Comparison of ENCODE assay signal across 14 mouse cellular contexts in the genomic region with DNA sequence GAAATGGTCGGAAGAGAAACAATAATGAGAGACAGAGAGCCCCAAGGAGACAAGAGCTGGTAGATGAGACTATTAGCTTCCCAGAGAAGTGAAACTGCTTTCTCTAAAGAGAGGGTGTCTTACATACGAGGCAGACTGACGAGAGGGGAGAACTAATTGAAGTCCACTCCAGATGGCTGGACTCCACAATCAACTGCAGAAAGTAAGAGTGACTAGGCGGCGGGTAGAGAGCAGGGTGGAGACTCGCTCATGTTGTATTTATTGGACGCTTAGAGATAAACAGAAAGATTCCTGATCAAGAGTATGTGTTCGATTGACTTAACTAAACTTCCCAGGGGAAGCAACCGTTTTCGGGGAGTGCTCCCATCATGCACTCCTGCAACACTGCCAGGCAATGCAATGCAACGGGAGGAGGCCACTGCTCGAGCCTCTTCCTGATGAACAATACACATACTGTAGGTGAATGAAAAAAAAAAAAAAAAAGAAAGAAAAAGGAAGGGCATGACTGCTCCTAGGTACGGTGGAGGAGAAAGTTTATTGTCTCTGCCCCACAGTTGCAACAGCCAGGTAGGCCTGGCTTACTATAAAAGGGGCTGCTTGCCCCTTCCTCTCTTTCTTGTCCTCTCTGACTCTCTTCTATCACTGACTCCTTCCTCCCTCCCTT. TPM values are rescaled to one million over a fixed set of nuclear protein-coding genes. Genes with fewer than 3 reads are reported as not detected.
DNase-seq lines count a peak whose midpoint lies in the region; ATAC-seq and TF ChIP-seq lines count a peak whose summit lies in the region.
"Had no signal": no experiment of that assay in that cellular context is flagged by ENCODE, and none has a peak within 500 bp of the region (broad histone marks: within the 10 kb centered on the region; RNA-seq: fewer than 3 reads in every experiment).

No protein-coding gene starts in this region.

- no peaks in the 10 kb centered on the region for H3K36me3 ChIP-seq in intestine, embryonic 14.5 days (ENCODE audit: control insufficient read depth, insufficient read depth, low read length)
- no peaks in the 10 kb centered on the region for H3K36me3 ChIP-seq in intestine, embryonic 15.5 days
- no peaks in the 10 kb centered on the region for H3K36me3 ChIP-seq in liver, adult 2 months (ENCODE audit: control insufficient read depth, insufficient read depth, low read length)
- no peaks in the 10 kb centered on the region for H3K36me3 ChIP-seq in hindbrain, embryonic 11.5 days (ENCODE audit: control insufficient read depth, insufficient read depth, low read length)
- H3K36me3 ChIP-seq in hindbrain, embryonic 12.5 days = no peaks in the 10 kb centered on the region
- H3K36me3 ChIP-seq: midbrain, embryonic 13.5 days had no signal

- no peaks in the 10 kb centered on the region for H3K79me2 ChIP-seq in liver, adult 2 months (ENCODE audit: control insufficient read depth, insufficient read depth, low read length)

- DNase-seq in intestine, embryonic 14.5 days (ENCODE audit: low spot score) = peak; percentile 21
- DNase-seq in liver, adult 2 months (ENCODE audit: extremely low read depth, low read depth, low spot score) = no peak
- no peak for DNase-seq in hindbrain, embryonic 11.5 days (ENCODE audit: low spot score)
- no peak for DNase-seq in yolk sac, embryonic 10.5 days (ENCODE audit: low spot score)
- DNase-seq: adrenal gland, postnatal 10 days; cerebellum, adult 11 months; embryo, embryonic 11 days; kidney, postnatal 14 days; thymus, postnatal 4 days had no signal

- TF ChIP-seq CTCF in bone marrow macrophage, adult 2 months (IDR thresholded peaks at IDR 0.05; ENCODE audit: low read depth, low read length) = no peak
- no peak for TF ChIP-seq CTCF in liver, adult 2 months (IDR thresholded peaks at IDR 0.05; ENCODE audit: low read depth, low read length)

- no peak overlapping the region for H3K4me3 ChIP-seq in intestine, embryonic 14.5 days (ENCODE audit: low read depth, low read length)
- no peak overlapping the region for H3K4me3 ChIP-seq in intestine, embryonic 15.5 days (replicated peaks)
- peak overlapping the region; percentile 36 for H3K4me3 ChIP-seq in bone marrow macrophage, adult 2 months (ENCODE audit: insufficient read depth, low read length)
- no peak overlapping the region for H3K4me3 ChIP-seq in liver, adult 2 months (ENCODE audit: insufficient read depth, low read depth, low read length)
- H3K4me3 ChIP-seq in hindbrain, embryonic 11.5 days (ENCODE audit: low read depth, low read length) = no peak overlapping the region
- H3K4me3 ChIP-seq in hindbrain, embryonic 12.5 days = no peak overlapping the region
- H3K4me3 ChIP-seq: midbrain, embryonic 13.5 days had no signal

- no peaks in the 10 kb centered on the region for H3K27me3 ChIP-seq in intestine, embryonic 14.5 days (replicated peaks; ENCODE audit: control insufficient read depth, insufficient read depth, low read length)
- no peaks in the 10 kb centered on the region for H3K27me3 ChIP-seq in intestine, embryonic 15.5 days (replicated peaks)
- H3K27me3 ChIP-seq in liver, adult 2 months (ENCODE audit: control insufficient read depth, insufficient read depth, low read length) = no peaks in the 10 kb centered on the region
- no peaks in the 10 kb centered on the region for H3K27me3 ChIP-seq in hindbrain, embryonic 11.5 days (ENCODE audit: control insufficient read depth, insufficient read depth, low read length)
- no peaks in the 10 kb centered on the region for H3K27me3 ChIP-seq in hindbrain, embryonic 12.5 days
- H3K27me3 ChIP-seq: midbrain, embryonic 13.5 days had no signal

- TF ChIP-seq POLR2A in bone marrow macrophage, adult 2 months (IDR thresholded peaks at IDR 0.05; ENCODE audit: borderline replicate concordance, low read depth, low read length) = no peak
- no peak for TF ChIP-seq POLR2A in liver, adult 2 months (IDR thresholded peaks at IDR 0.05; ENCODE audit: extremely low read depth, insufficient read depth, low read length)

- H3K4me1 ChIP-seq in intestine, embryonic 14.5 days (replicated peaks; ENCODE audit: control insufficient read depth, insufficient read depth, low read length) = no peaks in the 10 kb centered on the region
- H3K4me1 ChIP-seq in intestine, embryonic 15.5 days (replicated peaks) = no peaks in the 10 kb centered on the region
- peaks cover 31% of the 10 kb centered on the region for H3K4me1 ChIP-seq in bone marrow macrophage, adult 2 months (ENCODE audit: control insufficient read depth, insufficient read depth, low read length)
- H3K4me1 ChIP-seq in liver, adult 2 months (ENCODE audit: control insufficient read depth, insufficient read depth, low read length) = no peaks in the 10 kb centered on the region
- H3K4me1 ChIP-seq in hindbrain, embryonic 11.5 days (replicated peaks; ENCODE audit: control insufficient read depth, insufficient read depth, low read length) = no peaks in the 10 kb centered on the region
- no peaks in the 10 kb centered on the region for H3K4me1 ChIP-seq in hindbrain, embryonic 12.5 days
- H3K4me1 ChIP-seq: midbrain, embryonic 13.5 days had no signal

- WGBS in intestine, embryonic 14.5 days = 83% methylated on average over 13 of the region's 13 CpGs
- WGBS in intestine, embryonic 15.5 days = 76% methylated on average over 13 of the region's 13 CpGs
- WGBS in liver, adult 2 months = 84% methylated on average over 13 of the region's 13 CpGs
- 85% methylated on average over 13 of the region's 13 CpGs for WGBS in hindbrain, embryonic 11.5 days
- 88% methylated on average over 13 of the region's 13 CpGs for WGBS in hindbrain, embryonic 12.5 days

- H3K27ac ChIP-seq in intestine, embryonic 14.5 days (ENCODE audit: low read depth) = no peak overlapping the region
- H3K27ac ChIP-seq in intestine, embryonic 15.5 days = no peak overlapping the region
- H3K27ac ChIP-seq in bone marrow macrophage, adult 2 months (ENCODE audit: insufficient read depth, low read depth, low read length) = peak overlapping the region; percentile 86
- peak overlapping the region; percentile 36; the same call in 1 of the 2 replicates for H3K27ac ChIP-seq in liver, adult 2 months (replicated peaks; ENCODE audit: insufficient read depth, low read depth, low read length)
- H3K27ac ChIP-seq in hindbrain, embryonic 11.5 days (ENCODE audit: low read depth, low read length) = no peak overlapping the region
- H3K27ac ChIP-seq in hindbrain, embryonic 12.5 days = no peak overlapping the region
- H3K27ac ChIP-seq: midbrain, embryonic 13.5 days had no signal

- ATAC-seq in intestine, embryonic 14.5 days (replicated peaks; ENCODE audit: low FRiP score, low TSS enrichment, low read depth) = no peak
- ATAC-seq in intestine, embryonic 15.5 days = no peak
- peak; percentile 32 for ATAC-seq in megakaryocyte progenitor cell, adult 5-6 weeks (replicated peaks; ENCODE audit: poor library complexity)
- no peak for ATAC-seq in hindbrain, embryonic 11.5 days (ENCODE audit: low FRiP score)
- ATAC-seq in hindbrain, embryonic 12.5 days (ENCODE audit: low FRiP score) = no peak
- ATAC-seq: midbrain, embryonic 13.5 days had no signal

- no peaks in the 10 kb centered on the region for H3K9me3 ChIP-seq in intestine, embryonic 14.5 days (ENCODE audit: control insufficient read depth, low read length)
- H3K9me3 ChIP-seq in intestine, embryonic 15.5 days = no peaks in the 10 kb centered on the region
- H3K9me3 ChIP-seq in hindbrain, embryonic 11.5 days (ENCODE audit: control insufficient read depth, low read length) = no peaks in the 10 kb centered on the region
- H3K9me3 ChIP-seq in hindbrain, embryonic 12.5 days (replicated peaks) = no peaks in the 10 kb centered on the region
- H3K9me3 ChIP-seq: midbrain, embryonic 13.5 days had no signal

- H3K9ac ChIP-seq in intestine, embryonic 14.5 days (ENCODE audit: low read length) = no peak overlapping the region
- no peak overlapping the region for H3K9ac ChIP-seq in intestine, embryonic 15.5 days
- no peak overlapping the region for H3K9ac ChIP-seq in liver, adult 2 months (ENCODE audit: low read depth, low read length)
- H3K9ac ChIP-seq in hindbrain, embryonic 11.5 days (ENCODE audit: low read depth, low read length) = no peak overlapping the region
- H3K9ac ChIP-seq in hindbrain, embryonic 12.5 days = no peak overlapping the region
- H3K9ac ChIP-seq: midbrain, embryonic 13.5 days had no signal

- no peak overlapping the region for H3K4me2 ChIP-seq in intestine, embryonic 14.5 days (ENCODE audit: low read length)
- no peak overlapping the region for H3K4me2 ChIP-seq in intestine, embryonic 15.5 days (replicated peaks)
- no peak overlapping the region for H3K4me2 ChIP-seq in hindbrain, embryonic 11.5 days (replicated peaks; ENCODE audit: low read depth, low read length)
- H3K4me2 ChIP-seq in hindbrain, embryonic 12.5 days (replicated peaks) = no peak overlapping the region
- H3K4me2 ChIP-seq: midbrain, embryonic 13.5 days had no signal

RNA-seq across cellular contexts. Expression of a gene that starts 16.6 kb away (rescaled TPM):
- polyA plus RNA-seq in intestine, embryonic 14.5 days (2014; fragmentation: Nextera tagmentation; extraction: Ambion mirVana) = 110 and 126 TPM in 2 replicates
- polyA plus RNA-seq in intestine, embryonic 15.5 days (2015; fragmentation: Nextera tagmentation; extraction: Ambion mirVana) = 120 and 148 TPM in 2 replicates
- 177 and 192 TPM in 2 replicates for polyA plus RNA-seq in bone marrow macrophage, adult 2 months (2012; ENCODE audit: insufficient read depth, insufficient read length, missing spikeins)
- 13.8 and 15.2 TPM in 2 replicates for total RNA-seq in liver, adult 2 months (2014; rRNA removed)
- polyA plus RNA-seq in liver, adult 2 months (2012; rRNA removed) = 2.3 and 3.1 TPM in 2 replicates
- total RNA-seq in megakaryocyte progenitor cell, adult 5-6 weeks (2015) = 124 and 140 TPM in 2 replicates
- total RNA-seq in megakaryocyte progenitor cell, adult 5-6 weeks (2017) = 72.1 and 74.5 TPM in 2 replicates
- polyA plus RNA-seq in hindbrain, embryonic 11.5 days (2014; fragmentation: Nextera tagmentation; extraction: Ambion mirVana) = 199 and 203 TPM in 2 replicates
- polyA plus RNA-seq in hindbrain, embryonic 12.5 days (2016; fragmentation: Nextera tagmentation; extraction: Ambion mirVana) = 155 and 175 TPM in 2 replicates

Comparison
In these comparisons a context has a peak if more than half of its experiments do, and no peak if none do; other contexts are left out.
1. H3K27ac ChIP-seq: peak in bone marrow macrophage, adult 2 months (single experiment) and liver, adult 2 months (single experiment); none in intestine, embryonic 14.5 days (single experiment), intestine, embryonic 15.5 days (single experiment), hindbrain, embryonic 11.5 days (single experiment) and hindbrain, embryonic 12.5 days (single experiment).
2. RNA of a gene that starts 16.6 kb away (polyA plus RNA-seq): 199 to 203 TPM in hindbrain, embryonic 11.5 days, 177 to 192 TPM in bone marrow macrophage, adult 2 months, 155 to 175 TPM in hindbrain, embryonic 12.5 days, 120 to 148 TPM in intestine, embryonic 15.5 days and 110 to 126 TPM in intestine, embryonic 14.5 days; 2.3 to 3.1 TPM in liver, adult 2 months; every median in the first group is over 10 times any median in the second.